Mouse (Mus musculus) neural tube, embryonic 14.5 days (tissue): ENCODE results near the gene 1700024P04Rik. TPM values are rescaled to one million over a fixed set of nuclear protein-coding genes. Genes with fewer than 3 reads are reported as not detected.
"Not testable (repeated sequence)": the region's sequence is repeated elsewhere in the genome, so short reads cannot be mapped to it uniquely, and the experiment has no call there.

ENCODE experiments used
- ATAC-seq: fragments of 200-750 bp; cut with Nextera tagmentation; 2 replicates; pipeline ENCODE4 v1.8.0; 2017; ENCODE audit warnings: low read depth, mild to moderate bottlenecking, moderate TSS enrichment, moderate library complexity
- H3K27ac ChIP-seq: fragments of 300-500 bp; sonication (generic); 2 replicates; pipeline ENCODE4 v1.5.1; 2014; ENCODE audit warnings: low read depth, mild to moderate bottlenecking, control low read depth, low read length, moderate library complexity, mixed read lengths
- H3K27me3 ChIP-seq: fragments of 300-500 bp; sonication (generic); 2 replicates; pipeline ENCODE4 v1.6.1; 2014; ENCODE audit warnings: low read length; ENCODE audit not compliant: control insufficient read depth, insufficient read depth
- H3K36me3 ChIP-seq: fragments of 300-500 bp; sonication (generic); 2 replicates; pipeline ENCODE4 v1.6.1; 2014; ENCODE audit warnings: low read length, mixed read lengths; ENCODE audit not compliant: control insufficient read depth, insufficient read depth
- H3K4me1 ChIP-seq: fragments of 300-500 bp; sonication (generic); 2 replicates; pipeline ENCODE4 v1.6.1; 2014; ENCODE audit warnings: low read length; ENCODE audit not compliant: control insufficient read depth, insufficient read depth
- H3K4me2 ChIP-seq: fragments of 300-500 bp; sonication (generic); 2 replicates; pipeline ENCODE4 v1.6.1; 2014; ENCODE audit warnings: mild to moderate bottlenecking, low read depth, low read length, control low read depth
- H3K4me3 ChIP-seq: fragments of 300-500 bp; sonication (generic); 2 replicates; pipeline ENCODE4 v1.5.1; 2014; ENCODE audit warnings: low read depth, low read length, control low read depth, mixed read lengths
- H3K9ac ChIP-seq: fragments of 300-500 bp; sonication (generic); replicated peaks from 2 replicates; pipeline ENCODE4 v1.6.1; 2014; ENCODE audit warnings: low read depth, mild to moderate bottlenecking, control low read depth, low read length, mixed read lengths
- H3K9me3 ChIP-seq: fragments of 300-500 bp; sonication (generic); 2 replicates; pipeline ENCODE4 v1.6.1; 2016; ENCODE audit warnings: low read length; ENCODE audit not compliant: control insufficient read depth
- WGBS: fragments of 180-500 bp; shearing (Covaris S2); extraction: QIAGEN DNeasy Blood & Tissue Kit; methylation state at CpG from one replicate; pipeline ENCODE4 v1.1.7; 2014; 5-methylcytosine and 5-hydroxymethylcytosine counted together
- polyA plus RNA-seq: library from polyadenylated mRNA; unstranded; fragments of >200 nt; fragmentation: Nextera tagmentation; extraction: Ambion mirVana; gene quantifications from 2 replicates; pipeline ENCODE4 v1.2.1, GENCODE M21; 2014

The 1700024P04Rik gene
- polyA plus RNA-seq, 1 experiment from 2014 or later, result not detected

DNA sequence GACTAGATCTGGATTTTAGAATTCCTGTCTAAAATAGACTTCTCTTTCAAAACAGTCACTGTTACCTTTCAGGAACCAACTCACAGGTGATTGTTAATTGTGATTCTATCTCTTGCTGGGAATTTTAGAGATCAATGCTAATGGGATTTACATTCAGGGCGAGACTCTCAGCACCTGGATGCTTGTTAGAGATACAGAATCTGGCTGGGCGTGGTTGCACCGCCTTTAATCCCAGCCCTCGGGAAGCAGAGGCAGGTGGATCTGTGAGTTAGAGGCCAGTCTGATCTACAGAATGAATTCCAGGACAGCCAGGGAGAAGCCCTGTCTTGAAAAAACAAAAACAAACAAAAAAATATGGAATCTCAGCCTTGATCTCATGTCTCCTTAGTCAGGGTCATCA is 32.3 kb upstream of the 1700024P04Rik start:
- peaks cover 7% of the 10 kb centered on the region; the same call in 1 of the 2 replicates for H3K4me1 ChIP-seq
- no peak overlapping the region for H3K27ac ChIP-seq
- WGBS, result 80% methylated on average over 4 of the region's 4 CpGs
- H3K4me2 ChIP-seq, result no peak overlapping the region
- H3K4me3 ChIP-seq, result no peak overlapping the region
- H3K9me3 ChIP-seq, result no peaks in the 10 kb centered on the region
- H3K9ac ChIP-seq, result no peak overlapping the region
- ATAC-seq, result no peak
- no peaks in the 10 kb centered on the region for H3K27me3 ChIP-seq
- H3K36me3 ChIP-seq, result no peaks in the 10 kb centered on the region

DNA sequence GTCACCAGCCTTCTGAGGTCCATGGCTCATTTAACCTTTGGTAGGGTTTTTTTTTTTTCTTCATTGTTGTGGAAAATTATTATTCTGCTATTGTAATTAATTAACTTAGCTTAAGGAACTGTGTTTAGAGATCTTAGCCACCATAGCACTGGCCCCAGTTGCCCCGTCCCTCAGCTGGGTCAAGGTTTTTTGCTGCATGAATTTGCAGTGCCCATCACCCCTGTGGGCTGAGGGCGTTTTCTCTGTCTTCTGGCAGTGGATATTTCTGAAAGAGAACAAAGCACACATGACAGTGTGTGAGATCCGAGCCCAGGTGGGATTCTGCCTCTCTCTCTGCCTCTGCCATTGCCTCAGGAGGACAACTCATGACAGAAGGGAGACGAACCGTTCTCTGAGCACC is 28.5 kb upstream of the 1700024P04Rik start:
- Histone ChIP-seq H3K27ac (no peak overlapping the region), H3K4me2 (no peak overlapping the region), H3K36me3 (no peaks in the 10 kb centered on the region), H3K9ac (no peak overlapping the region), H3K9me3 (no peaks in the 10 kb centered on the region), H3K4me1 (no peaks in the 10 kb centered on the region), H3K4me3 (no peak overlapping the region), H3K27me3 (no peaks in the 10 kb centered on the region)
- WGBS, result 80% methylated on average over 5 of the region's 5 CpGs
- no peak for ATAC-seq

- WGBS, result 91% methylated on average over 5 of the region's 5 CpGs
- Histone ChIP-seq H3K36me3 (no peaks in the 10 kb centered on the region), H3K9me3 (no peaks in the 10 kb centered on the region), H3K4me2 (no peak overlapping the region), H3K4me1 (no peaks in the 10 kb centered on the region), H3K27me3 (no peaks in the 10 kb centered on the region), H3K9ac (no peak overlapping the region), H3K4me3 (no peak overlapping the region), H3K27ac (no peak overlapping the region)
- no peak for ATAC-seq
Measured at GRCm38 (mm10) chr13:99008013-99008412, 23.6 kb upstream of the 1700024P04Rik start.

GRCm38 (mm10) chr13:99006389-99007099 is 22.2 kb upstream of the 1700024P04Rik start:
- Histone ChIP-seq H3K27me3 (no peaks in the 10 kb centered on the region), H3K4me1 (no peaks in the 10 kb centered on the region), H3K9ac (no peak overlapping the region), H3K36me3 (no peaks in the 10 kb centered on the region), H3K4me3 (no peak overlapping the region), H3K27ac (no peak overlapping the region), H3K9me3 (no peaks in the 10 kb centered on the region), H3K4me2 (no peak overlapping the region)
- WGBS, result 92% methylated on average over 17 of the region's 17 CpGs
- ATAC-seq, result no peak

- not testable (repeated sequence) for H3K4me1 ChIP-seq, ATAC-seq, H3K27ac ChIP-seq, H3K4me2 ChIP-seq, H3K9me3 ChIP-seq, H3K4me3 ChIP-seq, H3K9ac ChIP-seq, H3K27me3 ChIP-seq, H3K36me3 ChIP-seq
- 97% methylated on average over 2 of the region's 2 CpGs for WGBS
Measured at GRCm38 (mm10) chr13:99001652-99002051, 17.3 kb upstream of the 1700024P04Rik start.

DNA sequence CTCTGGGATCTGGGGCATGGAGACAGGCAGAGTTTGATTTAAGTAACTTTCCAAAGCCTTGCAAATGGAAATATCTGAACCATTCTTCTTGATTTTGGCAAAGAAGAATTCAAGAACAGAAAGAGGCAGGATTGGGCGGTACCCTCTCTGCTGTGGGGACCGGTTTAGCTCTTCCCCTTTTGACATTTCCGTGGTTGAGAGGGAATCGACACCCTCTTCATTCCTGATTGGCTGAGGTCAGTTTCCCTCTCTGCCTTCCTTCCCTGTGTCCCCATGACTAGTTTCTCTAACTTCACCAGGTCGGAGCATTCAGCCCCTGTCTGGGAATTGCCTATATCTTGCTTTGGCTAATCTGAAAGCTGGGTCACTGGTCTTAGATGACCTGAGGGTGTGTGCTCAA is 12.7 kb upstream of the 1700024P04Rik start:
- H3K27me3 ChIP-seq, result no peaks in the 10 kb centered on the region
- WGBS, result 70% methylated on average over 5 of the region's 5 CpGs
- H3K9me3 ChIP-seq, result no peaks in the 10 kb centered on the region
- no peak for ATAC-seq
- H3K9ac ChIP-seq, result no peak overlapping the region
- H3K4me3 ChIP-seq, result no peak overlapping the region
- H3K36me3 ChIP-seq, result no peaks in the 10 kb centered on the region
- H3K4me2 ChIP-seq, result no peak overlapping the region
- no peaks in the 10 kb centered on the region for H3K4me1 ChIP-seq
- H3K27ac ChIP-seq, result no peak overlapping the region

- H3K9ac ChIP-seq, result no peak overlapping the region
- no peaks in the 10 kb centered on the region for H3K4me1 ChIP-seq
- no peak overlapping the region for H3K27ac ChIP-seq
- H3K36me3 ChIP-seq, result no peaks in the 10 kb centered on the region
- no peak for ATAC-seq
- no peaks in the 10 kb centered on the region for H3K9me3 ChIP-seq
- H3K4me3 ChIP-seq, result no peak overlapping the region
- WGBS, result 84% methylated on average over 4 of the region's 4 CpGs
- no peak overlapping the region for H3K4me2 ChIP-seq
- no peaks in the 10 kb centered on the region for H3K27me3 ChIP-seq
Measured at GRCm38 (mm10) chr13:98977070-98977785, 7.1 kb downstream of the 1700024P04Rik start.

DNA sequence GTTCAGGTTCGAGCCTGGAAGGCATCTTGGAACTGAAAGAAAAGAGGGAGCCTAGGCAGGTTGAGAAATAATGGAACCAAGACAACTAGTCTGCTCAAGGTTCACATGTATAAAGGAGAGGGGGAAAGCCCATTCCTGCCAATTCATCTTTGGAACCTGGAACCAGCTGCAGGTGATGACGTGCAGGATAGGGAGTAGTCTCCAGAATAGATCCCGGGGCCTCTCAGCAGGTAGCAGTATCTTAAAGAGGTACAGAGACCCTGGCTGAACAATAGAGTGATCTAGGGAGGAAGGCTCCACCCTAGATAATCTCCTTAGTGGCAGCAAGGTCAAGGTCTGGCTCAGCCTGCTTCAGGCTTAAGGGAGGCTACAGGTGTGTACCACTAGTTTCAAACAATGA is 8.3 kb downstream of the 1700024P04Rik start:
- H3K4me1 ChIP-seq, ATAC-seq, H3K9ac ChIP-seq, H3K27me3 ChIP-seq, H3K4me3 ChIP-seq, H3K27ac ChIP-seq, H3K9me3 ChIP-seq, H3K4me2 ChIP-seq, H3K36me3 ChIP-seq: not testable (repeated sequence)
- WGBS, result 86% methylated on average over 3 of the region's 3 CpGs

- WGBS, result 69% methylated on average over 3 of the region's 3 CpGs
- H3K4me3 ChIP-seq, result no peak overlapping the region
- ATAC-seq, result no peak
Measured at GRCm38 (mm10) chr13:98972090-98972489, 12.3 kb downstream of the 1700024P04Rik start.

More at GRCm38 (mm10) chr13:98972090-98972489, 12.3 kb downstream of the 1700024P04Rik start:
- no peak overlapping the region for H3K9ac ChIP-seq
- no peaks in the 10 kb centered on the region for H3K36me3 ChIP-seq
- no peaks in the 10 kb centered on the region for H3K27me3 ChIP-seq
- no peak overlapping the region for H3K4me2 ChIP-seq
- no peaks in the 10 kb centered on the region for H3K4me1 ChIP-seq
- no peaks in the 10 kb centered on the region for H3K9me3 ChIP-seq
- no peak overlapping the region for H3K27ac ChIP-seq
